Mouse (Mus musculus) adrenal gland, adult 18-20 months (tissue): ENCODE results near the gene Cdk4. TPM values are rescaled to one million over a fixed set of nuclear protein-coding genes. Genes with fewer than 3 reads are reported as not detected.
"Not testable (repeated sequence)": the region's sequence is repeated elsewhere in the genome, so short reads cannot be mapped to it uniquely, and the experiment has no call there.

Experiments used
- DNase-seq, 2 experiments: peaks; one replicate each; pipeline ENCODE4 v3.0.0; 2021 to 2022; ENCODE audit warnings: low spot score in 2 of 2
- total RNA-seq, 2 experiments: library from RNA; stranded (reverse); gene quantifications; 1 replicate in 1 of 2; 2 replicates in 1 of 2; pipeline ENCODE4 v1.2.3; 2021

Gene Cdk4
- total RNA-seq, 2 experiments from 2014 or later, result 138 to 172 TPM

DNA sequence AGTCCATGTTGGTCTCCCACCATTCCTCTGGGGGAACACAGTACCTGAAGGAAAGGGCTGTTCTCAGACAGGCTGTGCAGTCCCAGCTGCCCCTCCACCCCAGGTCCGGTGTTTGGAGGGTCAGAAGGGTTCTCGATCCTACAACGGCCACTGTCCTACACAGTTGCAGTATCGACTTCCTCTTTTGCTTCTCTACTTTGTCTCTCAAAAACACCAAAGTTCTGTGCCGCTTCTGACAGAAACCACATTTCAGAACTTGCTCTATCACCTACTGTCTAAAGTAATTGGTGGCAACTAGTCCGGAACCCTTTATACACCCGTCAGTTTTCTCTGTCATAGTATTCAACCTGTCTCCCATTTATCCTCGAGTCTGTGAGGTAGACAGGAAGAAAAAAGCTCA, 7.9 kb upstream of the Cdk4 start:
- DNase-seq, result no peak

DNA sequence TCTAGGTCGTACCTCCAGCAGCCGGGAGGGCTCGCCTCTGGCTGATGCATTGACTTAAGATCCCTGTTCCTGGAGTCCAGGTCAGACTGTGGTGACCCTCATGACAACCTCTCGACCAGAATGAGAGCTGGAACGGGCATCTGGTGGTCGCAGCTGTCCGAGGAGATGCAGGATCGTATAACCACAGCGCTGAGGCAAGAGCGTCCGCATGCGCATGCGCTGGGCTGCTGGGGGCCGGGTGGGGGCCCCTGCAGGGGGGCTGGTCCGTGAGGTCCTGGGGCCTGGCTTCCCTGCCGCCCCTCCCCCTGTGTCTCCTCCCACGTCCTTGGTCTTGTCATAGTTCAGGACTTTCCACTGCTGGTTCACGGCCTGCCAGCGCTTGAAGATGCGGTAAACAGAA, 6.8 kb upstream of the Cdk4 start:
- DNase-seq, result no peak

DNA sequence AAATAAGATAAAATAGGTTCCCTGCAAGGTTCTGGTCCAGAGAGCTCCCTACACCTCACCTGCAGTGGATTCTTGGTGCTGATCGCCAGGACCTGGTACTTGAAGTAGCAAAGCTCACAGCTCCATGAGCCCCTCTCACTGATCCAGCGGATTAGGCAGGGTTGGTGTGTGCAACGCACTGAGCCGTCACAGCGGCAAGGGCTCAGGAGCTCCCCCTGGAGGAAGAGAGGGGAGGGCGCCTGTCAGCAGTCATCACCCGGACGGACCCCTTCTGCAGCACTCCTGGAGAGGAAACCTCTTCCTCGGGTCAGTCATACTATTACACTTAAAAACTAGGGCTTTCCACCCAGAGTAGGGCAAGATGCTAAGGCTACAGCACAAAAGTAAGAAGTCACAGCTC, 5.2 kb upstream of the Cdk4 start:
- peak; percentile 77 to 79 for DNase-seq

- no peak for DNase-seq
Measured at GRCm38 (mm10) chr10:127058708-127059107, 4.6 kb upstream of the Cdk4 start.

- peak in 1 of 2 experiments; percentile 34 for DNase-seq
Measured at GRCm38 (mm10) chr10:127059174-127059967, 4.0 kb upstream of the Cdk4 start.

DNA sequence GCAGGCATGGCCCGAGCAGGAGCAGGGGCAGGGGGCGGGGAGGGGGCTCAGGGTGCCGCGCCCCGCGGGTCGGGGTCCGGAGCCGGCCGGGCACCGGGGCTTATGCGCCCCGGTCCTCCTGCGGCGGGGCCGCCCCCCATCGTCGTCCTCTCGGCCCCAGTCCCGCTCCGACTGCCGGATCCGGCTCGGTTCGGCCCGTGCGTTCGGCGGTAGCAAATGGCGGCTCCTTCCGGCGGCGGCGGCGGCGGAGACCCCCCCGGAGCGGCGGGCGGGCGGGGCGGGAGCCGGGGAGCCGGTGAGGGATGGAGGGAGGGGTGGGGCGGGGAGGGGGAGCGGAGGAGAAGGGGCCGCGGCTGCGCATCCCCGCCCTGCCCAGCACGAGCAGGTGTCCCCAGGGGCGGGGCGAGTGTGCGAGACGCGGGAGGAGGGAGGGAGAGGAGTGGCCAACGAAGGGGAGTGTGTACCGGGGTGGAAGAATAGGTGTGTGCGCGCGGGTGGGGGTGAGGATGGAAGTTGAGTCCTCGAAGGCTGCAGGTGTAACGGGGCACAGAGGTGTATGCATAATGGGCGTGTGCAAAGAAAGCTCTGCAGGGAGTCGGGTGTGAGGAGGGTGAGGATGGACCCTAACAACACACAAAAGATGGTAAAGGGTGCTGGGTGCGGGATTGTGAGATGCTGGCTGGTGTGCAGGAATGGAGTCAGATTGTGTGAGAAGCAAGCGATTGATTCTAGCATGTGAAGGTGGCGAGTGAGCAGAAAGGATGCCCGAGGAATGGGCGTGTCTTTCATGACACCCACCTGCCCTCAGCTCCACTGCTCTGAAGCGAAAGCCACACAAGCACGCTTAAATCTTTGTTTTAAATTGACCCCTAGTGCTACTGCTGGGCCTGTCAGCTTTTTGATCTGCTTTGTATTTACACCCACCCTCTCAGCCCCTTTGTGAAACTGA, 3.1 kb upstream of the Cdk4 start, which contains the start of gene March9:
TSS of gene March9 (minus strand) at position 217 of the 949 bp plus-strand sequence.
- DNase-seq, result peak; percentile 64 to 66

GRCm38 (mm10) chr10:127061085-127061484, 2.2 kb upstream of the Cdk4 start:
- no peak for DNase-seq

GRCm38 (mm10) chr10:127061513-127061912, 1.8 kb upstream of the Cdk4 start:
- DNase-seq, result no peak

GRCm38 (mm10) chr10:127062101-127062500, 1.2 kb upstream of the Cdk4 start:
- not testable (repeated sequence) for DNase-seq

GRCm38 (mm10) chr10:127062503-127062902, 831 bp upstream of the Cdk4 start:
- no peak for DNase-seq

- DNase-seq, result no peak
Measured at GRCm38 (mm10) chr10:127063913-127064870, 858 bp downstream of the Cdk4 start.

DNA sequence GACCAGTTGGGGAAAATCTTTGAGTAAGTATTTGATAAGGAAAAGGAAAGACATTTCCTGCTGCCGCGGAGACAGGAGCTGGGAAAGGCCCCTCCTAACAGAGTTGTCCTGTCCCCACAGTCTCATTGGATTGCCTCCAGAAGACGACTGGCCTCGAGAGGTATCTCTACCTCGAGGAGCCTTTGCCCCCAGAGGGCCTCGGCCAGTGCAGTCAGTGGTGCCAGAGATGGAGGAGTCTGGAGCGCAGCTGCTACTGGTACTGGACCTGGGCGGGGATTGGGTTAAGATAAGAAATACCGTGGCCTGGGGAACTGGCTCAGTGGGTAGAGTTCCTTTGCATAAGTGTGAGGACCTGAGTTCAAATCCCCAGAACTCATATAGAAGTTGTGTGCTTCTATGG, 2.6 kb downstream of the Cdk4 start:
- DNase-seq, result no peak

- DNase-seq, result no peak
Measured at GRCm38 (mm10) chr10:127066519-127067018, 3.2 kb downstream of the Cdk4 start.

DNA sequence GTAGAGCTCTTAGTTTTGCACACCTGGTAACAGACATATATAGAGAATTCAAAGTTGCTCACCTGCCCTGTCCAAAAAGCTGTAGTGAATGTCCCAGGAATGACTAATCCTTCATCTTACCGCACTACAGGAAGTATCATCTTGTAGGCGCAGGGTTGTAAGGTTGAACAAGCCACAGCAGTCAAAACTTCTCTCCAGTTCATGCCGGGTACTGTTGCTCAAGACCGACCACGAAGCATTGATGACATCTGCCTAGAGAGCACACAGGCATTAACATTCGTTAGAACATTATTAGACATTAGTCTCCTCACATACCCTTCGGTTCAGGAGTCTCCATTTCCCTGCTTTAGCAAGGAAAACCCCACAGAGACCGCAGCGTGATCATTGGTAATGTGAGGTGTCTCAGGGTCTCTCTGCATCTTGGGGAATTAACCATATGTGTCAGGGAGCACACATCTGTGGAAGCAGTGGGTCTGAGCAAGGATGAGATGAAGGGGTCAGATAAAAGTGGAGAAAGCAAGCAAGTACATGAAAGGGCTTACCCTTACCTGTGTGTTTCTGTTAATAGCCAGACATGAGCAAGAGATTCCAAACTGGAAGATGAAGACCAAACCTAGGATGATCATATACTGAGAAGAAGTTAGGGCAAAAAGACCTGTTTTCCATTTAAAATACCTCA, 5.2 kb downstream of the Cdk4 start:
- DNase-seq, result no peak

DNA sequence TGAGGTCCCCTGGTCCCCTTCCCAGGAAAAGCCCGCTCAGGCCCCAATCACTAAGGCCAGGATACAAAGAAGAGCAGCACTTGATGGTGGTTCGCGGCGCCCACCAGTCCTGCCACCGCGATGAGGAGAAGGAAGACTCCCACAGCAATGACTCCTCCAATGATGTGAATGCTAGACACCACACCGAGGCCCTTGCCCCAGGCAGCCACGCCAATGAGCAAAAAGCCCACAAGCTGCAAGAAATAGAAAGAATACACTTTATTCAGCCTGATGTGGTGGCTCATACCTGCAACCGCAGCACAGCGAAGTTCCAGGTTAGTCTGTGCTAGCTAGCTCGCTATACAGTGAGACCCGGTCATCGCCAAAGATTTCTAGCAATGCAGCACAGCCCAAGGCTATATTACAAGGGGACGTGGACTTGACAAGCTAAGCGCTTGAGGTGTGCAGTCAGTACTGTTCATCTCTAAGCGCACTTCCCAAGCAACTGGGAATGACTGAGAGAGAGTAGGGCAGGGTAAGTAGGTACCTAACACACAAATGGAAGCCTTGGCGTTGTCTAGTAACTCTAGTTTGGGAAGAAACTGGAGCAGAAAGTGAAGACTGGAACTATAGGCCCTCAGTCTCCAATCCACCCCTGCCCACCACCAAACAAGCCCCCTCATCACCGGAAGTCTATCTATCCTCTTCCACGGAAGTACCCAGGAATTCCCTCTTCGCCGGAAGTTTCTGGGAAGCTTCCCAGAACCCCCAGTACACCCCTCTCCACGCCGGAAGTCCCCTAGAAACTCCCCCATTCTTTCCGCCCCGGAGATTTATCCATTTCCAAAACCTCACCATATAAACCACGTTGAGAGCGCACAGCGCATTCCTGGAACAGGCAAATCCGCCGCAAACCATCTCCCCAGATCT, 6.2 kb downstream of the Cdk4 start:
- DNase-seq, result no peak

- peak; percentile 68 to 71 for DNase-seq
Measured at GRCm38 (mm10) chr10:127070190-127071121, 7.1 kb downstream of the Cdk4 start, which contains the start of gene Tspan31. Gene Tspan31 (minus strand): TSS chr10:127070264.

- DNase-seq, result no peak
Measured at GRCm38 (mm10) chr10:127071203-127071602, 7.9 kb downstream of the Cdk4 start.

DNA sequence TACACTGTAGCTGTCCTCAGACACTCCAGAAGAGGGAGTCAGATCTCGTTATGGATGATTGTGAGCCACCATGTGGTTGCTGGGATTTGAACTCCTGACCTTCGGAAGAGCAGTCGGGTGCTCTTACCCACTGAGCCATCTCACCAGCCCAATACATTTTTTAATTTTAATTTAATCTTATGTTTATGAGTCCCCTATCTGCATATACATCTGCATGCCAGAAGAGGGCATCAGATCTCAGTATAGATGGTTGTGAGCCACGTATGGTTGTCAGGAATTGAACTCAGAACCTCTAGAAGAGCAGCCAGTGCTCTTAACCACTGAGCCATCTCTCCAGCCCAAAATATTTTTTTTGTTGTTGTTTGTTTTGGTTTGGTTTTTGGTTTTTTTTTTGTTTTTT, 8.9 kb downstream of the Cdk4 start:
- not testable (repeated sequence) for DNase-seq
